Mouse (Mus musculus): Measurements from ENCODE around the gene Tnni3k.

The Tnni3k gene

GRCm38 (mm10) chr3:154758089-154758488 lies 297.1 kb downstream of the Tnni3k start:
- no peak for DNase-seq

- DNase-seq: no peak
These were observed 300.0 kb downstream of the Tnni3k start for GRCm38 (mm10) chr3:154755225-154755624.

- no peak for DNase-seq
These were observed 300.7 kb downstream of the Tnni3k start for GRCm38 (mm10) chr3:154754505-154754904.

- no peak for DNase-seq
These were observed 310.9 kb downstream of the Tnni3k start for GRCm38 (mm10) chr3:154744317-154744716.

- no peak for DNase-seq
These were observed 312.3 kb downstream of the Tnni3k start for GRCm38 (mm10) chr3:154742927-154743326.

GRCm38 (mm10) chr3:154741496-154741895 lies 313.7 kb downstream of the Tnni3k start:
- DNase-seq: no peak
